Mouse (Mus musculus) C2C12 (cell line): ENCODE results near the gene Tulp4.
"Not testable (repeated sequence)": the region's sequence is repeated elsewhere in the genome, so short reads cannot be mapped to it uniquely, and the experiment has no call there.

Experiments
- CEBPB ChIP-seq: IDR thresholded peaks from one replicate; pipeline ENCODE4 v1.6.1; 2011; ENCODE audit warnings: low read depth, mild to moderate bottlenecking, control low read depth, moderate library complexity
- CTCF ChIP-seq: IDR thresholded peaks from one replicate; pipeline ENCODE4 v1.5.1; 2011; ENCODE audit not compliant: control insufficient read depth, insufficient read depth, insufficient read length
- FOSL1 ChIP-seq: IDR thresholded peaks from one replicate; pipeline ENCODE4 v1.8.0; 2011; ENCODE audit warnings: mild to moderate bottlenecking, low read length; ENCODE audit not compliant: poor library complexity, insufficient read depth, severe bottlenecking
- MAX ChIP-seq: IDR thresholded peaks from one replicate; pipeline ENCODE4 v1.6.1; 2011; ENCODE audit warnings: mild to moderate bottlenecking, control low read depth
- MYOD1 ChIP-seq: IDR thresholded peaks from one replicate; pipeline ENCODE4 v1.6.1; 2011; ENCODE audit warnings: low read depth; ENCODE audit not compliant: control insufficient read depth, insufficient read length
- MYOG ChIP-seq: IDR thresholded peaks from one replicate; pipeline ENCODE4 v1.6.1; 2011; ENCODE audit not compliant: control insufficient read depth, insufficient read length; ENCODE audit errors: extremely low read depth
- USF1 ChIP-seq: IDR thresholded peaks from one replicate; pipeline ENCODE4 v1.6.1; 2011; ENCODE audit warnings: low read depth, mild to moderate bottlenecking, control low read depth, moderate library complexity

GRCm38 (mm10) chr17:6289045-6289444, 182.8 kb downstream of the Tulp4 start:
- TF ChIP-seq CEBPB, CTCF, MAX, MYOD1, USF1, FOSL1, MYOG: not testable (repeated sequence)
